Mouse (Mus musculus) heart, adult 2 months (tissue): ENCODE results near the gene Ctsq. TPM values are rescaled to one million over a fixed set of nuclear protein-coding genes. Genes with fewer than 3 reads are reported as not detected.
"Not testable (repeated sequence)": the region's sequence is repeated elsewhere in the genome, so short reads cannot be mapped to it uniquely, and the experiment has no call there.

ENCODE experiments used
- DNase-seq, 2 experiments: peaks; one replicate each; pipeline ENCODE4 v3.0.0; 2021
- H3K27ac ChIP-seq: fragments of 200-600 bp; 2 replicates; pipeline ENCODE4 v1.8.1; 2022
- H3K27me3 ChIP-seq: fragments of 200-500 bp; 2 replicates; pipeline ENCODE4 v1.6.1; 2012; ENCODE audit warnings: mild to moderate bottlenecking, low read length, inconsistent platforms, mixed read lengths; ENCODE audit not compliant: control insufficient read depth, insufficient read depth
- H3K36me3 ChIP-seq: fragments of 200-500 bp; 2 replicates; pipeline ENCODE4 v1.6.1; 2012; ENCODE audit warnings: low read length, inconsistent platforms; ENCODE audit not compliant: control insufficient read depth, insufficient read depth
- H3K4me1 ChIP-seq: fragments of 200-500 bp; 2 replicates; pipeline ENCODE4 v1.6.1; 2011; ENCODE audit warnings: low read length; ENCODE audit not compliant: control insufficient read depth, insufficient read depth
- H3K4me3 ChIP-seq: fragments of 200-600 bp; 2 replicates; pipeline ENCODE4 v1.8.1; 2022
- H3K79me2 ChIP-seq: fragments of 200-500 bp; replicated peaks from 2 replicates; pipeline ENCODE4 v1.6.1; 2012; ENCODE audit warnings: mild to moderate bottlenecking, inconsistent platforms, low read length, moderate library complexity, mixed read lengths; ENCODE audit not compliant: control insufficient read depth, insufficient read depth
- H3K9ac ChIP-seq: fragments of 200-500 bp; 2 replicates; pipeline ENCODE4 v1.6.1; 2012; ENCODE audit warnings: low read depth, mild to moderate bottlenecking, control low read depth, inconsistent platforms, low read length, mixed read lengths
- CTCF ChIP-seq: fragments of 200-600 bp; IDR thresholded peaks from 2 replicates; pipeline ENCODE4 v1.8.1; 2022; ENCODE audit warnings: antibody characterized with exemption, mild to moderate bottlenecking, moderate library complexity
- WGBS: fragments of 180-500 bp; shearing (Covaris S2); methylation state at CpG from one replicate; pipeline ENCODE4 v1.1.7; 2018; 5-methylcytosine and 5-hydroxymethylcytosine counted together
- intact Hi-C: fragments of 180-260 bp; cut with DNase I; formaldehyde crosslinking; loops from one replicate; pipeline ENCODE4 v1.15.1; 2025
- polyA plus RNA-seq: library from polyadenylated mRNA; depleted of rRNA; stranded (reverse); fragments of >200 nt; gene quantifications from 2 replicates; pipeline ENCODE4 v1.2.3, GENCODE M21; 2012; rRNA removed
- total RNA-seq, 2 experiments: library from RNA; stranded (reverse); gene quantifications; 2 replicates each; pipeline ENCODE4 v1.2.3; 2021

Gene Ctsq
- total and polyA plus RNA-seq, 3 experiments = not detected

DNA sequence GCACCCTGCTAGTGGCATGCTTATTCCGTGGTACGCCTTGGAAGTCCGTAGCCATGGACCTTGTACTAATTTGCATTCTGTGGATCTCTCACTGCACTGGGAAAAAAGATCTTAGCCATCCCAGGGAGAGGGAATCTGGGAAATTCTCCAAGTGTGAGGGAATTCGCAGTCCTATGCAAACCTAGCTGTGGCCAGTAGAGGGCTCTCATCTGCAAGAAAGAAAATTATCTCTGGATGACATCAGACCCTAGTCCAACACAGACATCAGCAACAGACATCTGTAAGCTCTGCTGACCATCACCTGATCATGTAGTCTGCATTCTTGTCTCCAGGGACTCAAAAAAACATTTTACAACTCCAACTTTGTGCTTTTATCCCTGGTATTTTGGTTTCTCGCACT is 53.5 kb downstream of the Ctsq start:
- H3K79me2 ChIP-seq, H3K36me3 ChIP-seq, H3K4me1 ChIP-seq, DNase-seq, H3K27ac ChIP-seq, H3K4me3 ChIP-seq, H3K9ac ChIP-seq, H3K27me3 ChIP-seq, intact Hi-C loops: not testable (repeated sequence)
- 56% methylated on average over 4 of the region's 5 CpGs for WGBS
- peak; percentile 23 for TF ChIP-seq CTCF

Other genes starting within 250 kb of the Ctsq start
- gene Ctsll3, start 237.8 kb downstream of the Ctsq start, total RNA-seq = not detected
- not detected in 2 replicates for gene Ctsll3, start 237.8 kb downstream of the Ctsq start, polyA plus RNA-seq
- not detected for gene 4930486L24Rik, start 176.2 kb downstream of the Ctsq start, total RNA-seq
- 0.47 TPM in 1 of 2 replicates, not detected in the other for gene 4930486L24Rik, start 176.2 kb downstream of the Ctsq start, polyA plus RNA-seq
- gene Gm49392, start 143.7 kb downstream of the Ctsq start, total RNA-seq = 1 to 10 TPM; 1.4 to 1.6 TPM
- 0.21 and 1.3 TPM in 2 replicates for gene Gm49392, start 143.7 kb downstream of the Ctsq start, polyA plus RNA-seq
- gene Ctla2b, start 143.2 kb downstream of the Ctsq start, total RNA-seq = 10 to 100 TPM in 1 of 2 experiments, 1 to 10 TPM in 1; 4.9 to 19.8 TPM
- 2.4 and 3.9 TPM in 2 replicates for gene Ctla2b, start 143.2 kb downstream of the Ctsq start, polyA plus RNA-seq
- gene Tpbpb, start 135.8 kb downstream of the Ctsq start, total RNA-seq = not detected
- not detected in 2 replicates for gene Tpbpb, start 135.8 kb downstream of the Ctsq start, polyA plus RNA-seq
- not detected for gene Gm49393, start 105.0 kb downstream of the Ctsq start, total RNA-seq
- not detected in 2 replicates for gene Gm49393, start 105.0 kb downstream of the Ctsq start, polyA plus RNA-seq
- gene Gm49391, start 104.1 kb downstream of the Ctsq start, total RNA-seq = 1 to 10 TPM; 3.0 to 6.3 TPM
- 6.6 and 7.4 TPM in 2 replicates for gene Gm49391, start 104.1 kb downstream of the Ctsq start, polyA plus RNA-seq
- gene Ctla2a, start 104.0 kb downstream of the Ctsq start, total RNA-seq = 100 to 1,000 TPM in 1 of 2 experiments, 10 to 100 TPM in 1; 73.6 to 117 TPM
- gene Ctla2a, start 104.0 kb downstream of the Ctsq start, polyA plus RNA-seq = 30.7 and 31.4 TPM in 2 replicates
- not detected for gene Tpbpa, start 98.6 kb downstream of the Ctsq start, total RNA-seq
- not detected in 2 replicates for gene Tpbpa, start 98.6 kb downstream of the Ctsq start, polyA plus RNA-seq
- not detected for gene Ctsj, start 34.7 kb downstream of the Ctsq start, total RNA-seq
- gene Ctsj, start 34.7 kb downstream of the Ctsq start, polyA plus RNA-seq = not detected in 2 replicates
- not detected for gene Ctsr, start 123.6 kb upstream of the Ctsq start, total RNA-seq
- gene Ctsr, start 123.6 kb upstream of the Ctsq start, polyA plus RNA-seq = not detected in 2 replicates
- not detected for gene Cts6, start 162.8 kb upstream of the Ctsq start, total RNA-seq
- gene Cts6, start 162.8 kb upstream of the Ctsq start, polyA plus RNA-seq = not detected in 2 replicates
- gene Cts8, start 214.7 kb upstream of the Ctsq start, total RNA-seq = not detected
- not detected in 2 replicates for gene Cts8, start 214.7 kb upstream of the Ctsq start, polyA plus RNA-seq
- gene Gm49398, start 248.2 kb upstream of the Ctsq start, total RNA-seq = not detected
- gene Gm49398, start 248.2 kb upstream of the Ctsq start, polyA plus RNA-seq = not detected in 2 replicates